Mouse (Mus musculus): ENCODE measurements around the gene Sdccag8.
"Not testable (repeated sequence)": the region's sequence is repeated elsewhere in the genome, so short reads cannot be mapped to it uniquely, and the experiment has no call there.

Gene Sdccag8

DNA sequence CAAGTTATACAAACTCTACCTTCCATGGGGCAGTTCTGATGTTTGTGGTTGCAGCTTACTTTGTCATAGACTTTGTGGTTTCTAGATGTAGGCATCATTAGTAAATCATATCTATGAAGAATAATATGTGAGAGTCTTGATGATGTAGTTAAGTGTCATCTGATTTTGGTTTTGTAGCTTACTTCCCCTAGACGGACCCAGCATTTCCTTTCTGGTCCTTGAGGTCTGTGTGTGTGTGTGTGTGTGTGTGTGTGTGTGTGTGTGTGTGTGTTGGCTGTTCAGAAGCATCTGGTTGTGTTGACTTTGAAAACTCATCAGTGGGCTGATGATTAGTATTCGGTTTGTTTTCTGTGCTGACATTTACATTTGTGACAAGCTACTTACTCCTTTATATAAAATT is 17.6 kb downstream of the Sdccag8 start:
- DNase-seq: no peak

GRCm38 (mm10) chr1:176832607-176833006 is 18.1 kb downstream of the Sdccag8 start:
- no peak for DNase-seq

DNA sequence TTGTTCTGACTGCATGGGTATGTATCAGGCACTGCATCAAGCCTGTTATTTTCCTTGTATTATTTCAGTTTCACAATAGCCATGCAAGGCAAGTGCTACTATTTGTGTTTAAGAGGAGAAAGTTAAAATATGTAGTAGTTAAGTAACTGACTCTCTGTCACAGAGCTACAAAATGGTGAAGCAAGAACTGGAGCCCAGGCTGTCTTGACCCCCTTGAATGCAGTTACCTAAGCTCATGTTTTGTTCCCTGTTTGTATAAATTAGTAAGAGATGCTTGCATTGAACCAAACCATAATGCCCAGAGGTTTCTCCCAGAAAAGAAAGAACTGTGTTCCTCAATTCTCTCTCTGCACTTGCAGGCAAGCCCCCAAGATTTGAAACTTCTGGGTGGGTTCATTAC is 18.8 kb downstream of the Sdccag8 start:
- no peak for DNase-seq

GRCm38 (mm10) chr1:176833948-176834347 is 19.5 kb downstream of the Sdccag8 start:
- no peak for DNase-seq

GRCm38 (mm10) chr1:176834880-176835279 is 20.4 kb downstream of the Sdccag8 start:
- peak; percentile 57 for DNase-seq

- no peak for DNase-seq
Measured at GRCm38 (mm10) chr1:176835501-176836294, 21.2 kb downstream of the Sdccag8 start.

DNA sequence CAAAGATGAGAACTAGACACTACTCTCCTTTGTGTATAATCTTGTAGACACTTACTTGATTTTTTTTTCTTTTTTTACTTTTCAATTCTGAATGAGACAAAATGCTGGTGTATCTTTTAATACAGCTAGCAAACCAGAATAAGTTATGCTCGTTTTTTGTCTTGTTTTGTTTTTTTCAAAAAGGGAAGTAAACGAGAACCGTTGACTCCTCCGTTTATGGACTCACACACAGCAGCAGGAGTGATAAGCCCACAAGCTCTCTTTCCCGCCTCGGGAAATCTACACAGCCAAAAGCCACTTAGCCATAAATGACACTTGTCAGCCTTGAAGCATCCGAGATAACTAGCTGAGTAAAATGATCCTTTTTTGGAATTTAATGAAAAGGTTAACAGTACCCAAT is 22.1 kb downstream of the Sdccag8 start:
- not testable (repeated sequence) for DNase-seq

DNA sequence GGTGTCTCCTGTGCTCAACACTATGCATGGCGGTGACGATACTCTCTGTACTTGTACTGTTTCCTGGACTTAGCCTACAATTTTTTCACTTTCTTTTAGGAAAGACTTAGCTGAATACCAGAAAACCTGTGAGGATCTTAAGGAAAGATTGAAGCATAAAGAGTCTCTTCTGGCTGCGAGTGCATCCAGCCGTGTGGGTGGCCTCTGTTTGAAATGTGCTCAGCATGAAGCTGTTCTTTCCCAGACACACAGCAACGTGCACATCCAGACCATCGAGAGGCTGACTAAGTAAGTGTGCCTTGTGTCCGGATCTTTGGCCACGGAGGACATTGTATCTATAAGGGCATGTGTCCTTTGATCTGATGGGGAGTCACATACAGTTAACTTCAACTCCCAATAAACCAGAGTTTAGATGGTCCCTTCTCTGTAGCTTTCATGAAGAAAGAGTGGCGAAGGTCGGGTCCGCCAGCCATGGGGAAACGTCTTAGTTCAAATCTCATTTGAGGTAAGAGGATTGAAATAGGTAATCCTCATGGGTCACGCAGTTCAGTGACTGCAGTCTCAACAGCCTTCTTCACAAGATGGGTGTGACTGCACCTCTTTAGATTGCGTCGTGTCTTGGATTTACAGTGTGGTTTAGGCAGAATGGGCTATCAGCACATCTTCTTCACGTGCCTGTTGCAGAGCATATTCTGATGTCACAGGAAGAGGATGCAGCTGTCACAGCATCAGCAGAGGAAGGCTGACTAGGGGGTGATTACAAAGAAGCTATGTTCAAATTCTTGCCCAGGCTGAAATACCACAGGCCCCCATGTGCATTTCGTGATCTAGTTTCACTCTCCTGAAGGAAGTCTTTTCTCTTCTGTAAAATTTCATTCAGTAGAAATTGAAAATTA is 30.9 kb downstream of the Sdccag8 start:
- DNase-seq: no peak

- no peak for DNase-seq
Measured at GRCm38 (mm10) chr1:176847118-176847859, 32.8 kb downstream of the Sdccag8 start.

DNA sequence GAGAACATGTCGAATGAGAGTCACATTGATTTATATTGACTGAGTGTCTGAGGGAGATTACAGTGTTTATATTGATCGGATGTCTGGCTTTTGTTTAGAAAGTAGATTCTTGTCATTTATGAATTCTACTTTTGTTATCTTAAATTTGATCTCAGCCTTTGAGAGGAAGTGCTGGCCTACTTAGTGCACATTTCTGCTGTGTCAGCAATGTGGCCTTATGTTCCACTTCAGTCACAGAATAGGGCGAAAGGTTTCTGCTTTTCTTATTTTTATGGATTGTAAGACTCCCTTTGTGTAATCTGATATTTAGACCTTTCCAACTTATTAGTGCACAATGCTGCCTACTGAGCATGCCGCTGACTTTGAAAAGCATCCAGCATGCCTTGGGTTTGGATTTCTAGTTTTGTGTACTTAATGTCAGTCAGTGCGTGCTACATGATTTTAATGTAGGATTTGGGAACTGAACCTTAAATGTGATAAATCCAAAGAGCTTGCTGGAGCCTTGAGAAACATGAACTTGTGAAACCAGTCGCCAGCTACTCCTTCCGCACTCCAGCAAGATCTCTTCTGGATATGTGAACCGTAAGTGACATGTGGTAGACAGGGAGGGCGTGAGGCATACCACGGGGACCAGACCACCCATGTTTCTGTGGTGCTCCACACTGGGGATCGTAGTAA is 34.3 kb downstream of the Sdccag8 start:
- no peak for DNase-seq

GRCm38 (mm10) chr1:176849377-176849776 is 34.9 kb downstream of the Sdccag8 start:
- no peak for DNase-seq

- peak; percentile 41 for DNase-seq
Measured at GRCm38 (mm10) chr1:176851401-176851800, 36.9 kb downstream of the Sdccag8 start.

- DNase-seq: no peak
Measured at GRCm38 (mm10) chr1:176852813-176853590, 38.5 kb downstream of the Sdccag8 start.

- DNase-seq: peak; percentile 54
Measured at GRCm38 (mm10) chr1:176861981-176862644, 47.7 kb downstream of the Sdccag8 start.

- no peak for DNase-seq
Measured at GRCm38 (mm10) chr1:176870501-176870900, 56.0 kb downstream of the Sdccag8 start.

GRCm38 (mm10) chr1:176871975-176872374 is 57.5 kb downstream of the Sdccag8 start:
- DNase-seq: no peak

DNA sequence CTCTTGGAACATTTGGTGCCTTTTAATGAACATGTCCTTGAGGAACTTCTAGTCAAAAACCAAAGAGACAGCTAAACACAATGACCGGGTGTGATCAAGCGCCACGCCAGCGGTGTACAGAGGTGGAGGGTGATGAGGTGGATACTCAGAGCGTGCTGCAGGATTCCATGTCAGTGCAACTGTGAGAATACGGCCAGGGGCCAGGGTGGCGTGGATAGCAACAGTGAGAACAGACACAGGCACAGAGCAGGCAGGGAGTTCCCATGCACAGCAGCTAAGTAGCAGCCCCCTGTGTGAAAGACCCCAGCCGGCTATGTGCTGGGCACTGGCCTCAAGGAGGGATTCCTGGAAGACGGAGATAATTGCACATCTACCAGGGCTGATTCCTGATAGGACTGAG is 59.0 kb downstream of the Sdccag8 start:
- no peak for DNase-seq

DNA sequence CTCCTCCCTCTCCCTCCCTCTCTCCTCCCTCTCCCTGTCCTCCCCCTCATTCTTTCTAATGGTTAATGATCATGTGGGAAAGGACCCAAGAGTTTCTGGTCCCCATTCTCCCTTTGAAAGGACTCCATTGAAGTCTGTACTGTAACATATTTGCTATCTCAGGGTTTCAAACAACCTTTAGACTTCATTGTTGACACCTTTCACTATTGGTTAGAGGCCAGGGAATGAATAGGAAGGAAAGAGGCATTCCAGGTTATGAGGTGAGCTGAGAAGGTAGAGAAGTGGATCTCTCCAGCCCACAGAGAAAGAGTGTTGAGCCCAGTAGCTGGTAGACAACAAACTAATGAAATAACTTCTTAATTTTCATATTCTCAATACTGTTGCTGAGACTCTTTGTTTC is 59.7 kb downstream of the Sdccag8 start:
- no peak for DNase-seq

DNA sequence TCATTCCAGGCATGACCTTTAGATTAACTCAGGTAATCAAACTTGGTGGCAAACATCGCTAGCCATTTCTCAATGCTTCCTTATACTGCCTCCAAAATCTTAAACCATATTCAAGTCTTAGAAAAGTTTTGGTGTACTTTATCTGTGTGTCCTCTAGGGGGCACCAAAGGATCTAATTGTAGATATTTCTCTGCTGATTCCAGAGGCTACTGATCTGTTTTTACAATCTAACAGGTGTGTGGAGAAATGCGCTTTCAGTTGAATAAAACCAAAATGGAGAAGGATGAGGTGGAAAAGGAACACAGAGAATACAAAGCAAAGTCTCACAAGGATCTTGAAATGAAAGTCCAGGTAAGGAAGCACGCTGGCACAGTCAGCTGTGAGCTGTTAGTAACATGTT is 63.3 kb downstream of the Sdccag8 start:
- DNase-seq: peak; percentile 30

DNA sequence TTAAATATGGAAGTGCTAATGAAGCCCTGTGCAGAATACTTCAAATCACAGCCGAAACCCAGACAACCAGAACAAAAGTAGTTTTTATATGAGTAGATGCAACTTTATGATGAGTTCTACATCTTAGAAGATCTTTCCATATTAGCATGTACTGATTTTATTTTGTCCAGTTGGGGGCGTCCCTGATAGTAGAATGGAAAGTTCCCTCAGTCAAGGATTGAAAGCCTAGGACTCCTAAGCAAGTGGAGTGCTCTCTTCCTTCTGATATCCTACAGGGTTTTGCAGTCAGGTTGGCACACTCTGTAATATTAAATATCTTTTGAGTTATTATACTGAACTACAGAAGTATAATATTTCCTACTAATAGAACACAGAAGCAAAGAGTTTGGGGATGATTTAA is 64.5 kb downstream of the Sdccag8 start:
- DNase-seq: peak; percentile 43

- no peak for DNase-seq
Measured at GRCm38 (mm10) chr1:176879614-176880013, 65.2 kb downstream of the Sdccag8 start.
